Mouse (Mus musculus) cerebellum, adult 2 months (tissue): Measurements from ENCODE around the gene Tmub1. TPM values are rescaled to one million over a fixed set of nuclear protein-coding genes. Genes with fewer than 3 reads are reported as not detected.
"Not testable (repeated sequence)": the region's sequence is repeated elsewhere in the genome, so short reads cannot be mapped to it uniquely, and the experiment has no call there.

Experiments
- DNase-seq, 2 experiments: peaks; one replicate each; pipeline ENCODE4 v3.0.0; 2021
- H3K27ac ChIP-seq: fragments of 200-500 bp; 2 replicates; pipeline ENCODE4 v1.5.1; 2012; ENCODE audit warnings: low read length, control low read depth, inconsistent platforms; ENCODE audit not compliant: insufficient read depth
- H3K27me3 ChIP-seq: fragments of 200-500 bp; 2 replicates; pipeline ENCODE4 v1.6.1; 2012; ENCODE audit warnings: inconsistent platforms, mild to moderate bottlenecking, low read length, moderate library complexity; ENCODE audit not compliant: control insufficient read depth, insufficient read depth
- H3K4me1 ChIP-seq: fragments of 200-500 bp; 2 replicates; pipeline ENCODE4 v1.6.1; 2011; ENCODE audit warnings: low read length; ENCODE audit not compliant: control insufficient read depth, insufficient read depth
- H3K4me3 ChIP-seq: fragments of 200-500 bp; replicated peaks from 2 replicates; pipeline ENCODE3; 2011; ENCODE audit warnings: mild to moderate bottlenecking, low read depth, low read length, control low read depth; ENCODE audit not compliant: insufficient read depth
- CTCF ChIP-seq: fragments of 200-500 bp; IDR thresholded peaks from 2 replicates; pipeline ENCODE4 v1.5.1; 2011; ENCODE audit warnings: low read depth, mild to moderate bottlenecking, control low read depth, low read length, moderate library complexity, borderline replicate concordance; ENCODE audit not compliant: insufficient read depth
- POLR2A ChIP-seq: fragments of 200-500 bp; IDR thresholded peaks from 2 replicates; pipeline ENCODE4 v1.6.1; 2011; ENCODE audit warnings: low read length, control low read depth, borderline replicate concordance; ENCODE audit not compliant: insufficient read depth
- WGBS: fragments of 180-500 bp; shearing (Covaris S2); methylation state at CpG from one replicate; pipeline ENCODE4 v1.1.7; 2018; 5-methylcytosine and 5-hydroxymethylcytosine counted together
- polyA plus RNA-seq: library from polyadenylated mRNA; depleted of rRNA; stranded (reverse); fragments of >200 nt; gene quantifications from 2 replicates; pipeline ENCODE4 v1.2.3, GENCODE M21; 2012; rRNA removed

The Tmub1 gene
- polyA plus RNA-seq, 1 experiment = 60.6 TPM

GRCm38 (mm10) chr5:24405389-24405876 lies 42.2 kb downstream of the Tmub1 start:
- no peak for DNase-seq
- TF ChIP-seq POLR2A = no peak
- no peak for TF ChIP-seq CTCF
- no peak overlapping the region for H3K4me3 ChIP-seq
- 75% methylated on average over 3 of the region's 3 CpGs for WGBS
- peaks cover 17% of the 10 kb centered on the region for H3K4me1 ChIP-seq
- H3K27ac ChIP-seq = no peak overlapping the region
- H3K27me3 ChIP-seq = no peaks in the 10 kb centered on the region

GRCm38 (mm10) chr5:24404594-24405360 lies 42.9 kb downstream of the Tmub1 start:
- no peak overlapping the region for H3K4me3 ChIP-seq
- no peak for DNase-seq
- 62% methylated on average over 6 of the region's 6 CpGs for WGBS
- no peaks in the 10 kb centered on the region for H3K27me3 ChIP-seq
- no peak for TF ChIP-seq POLR2A
- TF ChIP-seq CTCF = no peak
- no peak overlapping the region for H3K27ac ChIP-seq
- H3K4me1 ChIP-seq = peaks cover 23% of the 10 kb centered on the region

GRCm38 (mm10) chr5:24401969-24402368 lies 45.7 kb downstream of the Tmub1 start:
- DNase-seq = no peak
- Histone ChIP-seq H3K27ac (no peak overlapping the region), H3K4me1 (peaks cover 25% of the 10 kb centered on the region), H3K4me3 (no peak overlapping the region), H3K27me3 (no peaks in the 10 kb centered on the region)
- 24% methylated on average over 9 of the region's 9 CpGs for whole genome bisulfite sequencing
- no peak for TF ChIP-seq CTCF
- TF ChIP-seq POLR2A = no peak

- TF ChIP-seq CTCF (no peak), POLR2A (no peak)
- no peaks in the 10 kb centered on the region for H3K27me3 ChIP-seq
- 71% methylated on average over 5 of the region's 5 CpGs for WGBS
- H3K27ac ChIP-seq = no peak overlapping the region
- no peak for DNase-seq
- peaks cover 25% of the 10 kb centered on the region for H3K4me1 ChIP-seq
- H3K4me3 ChIP-seq = no peak overlapping the region
These were observed 46.6 kb downstream of the Tmub1 start for GRCm38 (mm10) chr5:24400911-24401605.

- H3K4me3 ChIP-seq = no peak overlapping the region
- no peak overlapping the region for H3K27ac ChIP-seq
- WGBS = 34% methylated on average over 11 of the region's 11 CpGs
- TF ChIP-seq POLR2A (no peak), CTCF (no peak)
- peaks cover 25% of the 10 kb centered on the region for H3K4me1 ChIP-seq
- DNase-seq = no peak
- H3K27me3 ChIP-seq = no peaks in the 10 kb centered on the region
These were observed 47.3 kb downstream of the Tmub1 start for GRCm38 (mm10) chr5:24400362-24400761.

GRCm38 (mm10) chr5:24399686-24400085 lies 48.0 kb downstream of the Tmub1 start:
- WGBS = 81% methylated on average over 10 of the region's 10 CpGs
- no peak overlapping the region for H3K27ac ChIP-seq
- H3K4me3 ChIP-seq = no peak overlapping the region
- no peak for TF ChIP-seq CTCF
- no peak for TF ChIP-seq POLR2A
- DNase-seq = no peak
- H3K4me1 ChIP-seq = peaks cover 24% of the 10 kb centered on the region
- no peaks in the 10 kb centered on the region for H3K27me3 ChIP-seq

- WGBS = 93% methylated on average over 6 of the region's 6 CpGs
- not testable (repeated sequence) for H3K27ac ChIP-seq, DNase-seq, H3K4me3 ChIP-seq, H3K27me3 ChIP-seq
- H3K4me1 ChIP-seq = peaks cover 15% of the 10 kb centered on the region
These were observed 51.4 kb downstream of the Tmub1 start for GRCm38 (mm10) chr5:24396254-24396653.

Other genes starting within 250 kb of the Tmub1 start
- gene Kcnh2, start 96.2 kb downstream of the Tmub1 start, polyA plus RNA-seq = 83.3 and 85.2 TPM in 2 replicates
- gene Nos3, start 83.0 kb downstream of the Tmub1 start, polyA plus RNA-seq = 7.5 and 8.6 TPM in 2 replicates
- gene Atg9b, start 55.7 kb downstream of the Tmub1 start, polyA plus RNA-seq = 4.1 and 4.4 TPM in 2 replicates
- 51.8 and 53.5 TPM in 2 replicates for gene Abcb8, start 54.2 kb downstream of the Tmub1 start, polyA plus RNA-seq
- gene Asic3, start 34.5 kb downstream of the Tmub1 start, polyA plus RNA-seq = 0.74 and 0.87 TPM in 2 replicates
- 221 and 222 TPM in 2 replicates for gene Cdk5, start 24.3 kb downstream of the Tmub1 start, polyA plus RNA-seq
- 81.3 and 88.0 TPM in 2 replicates for gene Slc4a2, start 24.0 kb downstream of the Tmub1 start, polyA plus RNA-seq
- gene Fastk, start 2.6 kb downstream of the Tmub1 start, polyA plus RNA-seq = 246 and 265 TPM in 2 replicates
- gene Agap3, start 4.3 kb upstream of the Tmub1 start, polyA plus RNA-seq = 402 and 421 TPM in 2 replicates
- gene Gbx1, start 79.3 kb upstream of the Tmub1 start, polyA plus RNA-seq = 0.38 and 0.44 TPM in 2 replicates
- gene Asb10, start 93.1 kb upstream of the Tmub1 start, polyA plus RNA-seq = 0.18 and 0.21 TPM in 2 replicates
- gene 4931409K22Rik, start 109.0 kb upstream of the Tmub1 start, polyA plus RNA-seq = not detected in 2 replicates
- 101 TPM in 2 replicates for gene Abcf2, start 129.6 kb upstream of the Tmub1 start, polyA plus RNA-seq
- gene Chpf2, start 138.9 kb upstream of the Tmub1 start, polyA plus RNA-seq = 46.3 and 48.9 TPM in 2 replicates
- gene Smarcd3, start 176.6 kb upstream of the Tmub1 start, polyA plus RNA-seq = 89.9 and 102 TPM in 2 replicates
- gene Nub1, start 237.7 kb upstream of the Tmub1 start, polyA plus RNA-seq = 79.0 and 80.4 TPM in 2 replicates